Mouse (Mus musculus) adrenal gland, postnatal 36 days (tissue): Measurements from ENCODE around the gene Sema4a. TPM values are rescaled to one million over a fixed set of nuclear protein-coding genes. Genes with fewer than 3 reads are reported as not detected.

Experiments used
- DNase-seq, 2 experiments: peaks; one replicate each; pipeline ENCODE4 v3.0.0; 2021; ENCODE audit warnings: mixed read lengths in 1 of 2
- long read RNA-seq, 2 experiments: library from polyadenylated mRNA; stranded (forward); transcript quantifications; one replicate each; pipeline ENCODE4 v2.0.0; 2021; ENCODE audit warnings: borderline sequencing depth in 2 of 2
- total RNA-seq, 2 experiments: library from RNA; stranded (reverse); gene quantifications; 2 replicates each; pipeline ENCODE4 v1.2.3; 2021

Sema4a gene
- total RNA-seq = 10 to 100 TPM in 1 of 2 experiments, 1 to 10 TPM in 1; 8.9 to 12.6 TPM
- long read RNA-seq, experiment 1, transcript Sema4a-212 (5 exons, 2,108 nt) = major isoform, 8 of 17 reads
- long read RNA-seq, experiment 1, partial matches to known transcripts = 1 of 17 reads
- long read RNA-seq, experiment 1, other reads (novel, unspliced or antisense) = 5 of 17 reads
- long read RNA-seq, experiment 2, transcript Sema4a-212 (5 exons, 2,108 nt) = major isoform, 6 of 10 reads
- long read RNA-seq, experiment 2, partial matches to known transcripts = 0 of 10 reads
- long read RNA-seq, experiment 2, other reads (novel, unspliced or antisense) = 2 of 10 reads

DNA sequence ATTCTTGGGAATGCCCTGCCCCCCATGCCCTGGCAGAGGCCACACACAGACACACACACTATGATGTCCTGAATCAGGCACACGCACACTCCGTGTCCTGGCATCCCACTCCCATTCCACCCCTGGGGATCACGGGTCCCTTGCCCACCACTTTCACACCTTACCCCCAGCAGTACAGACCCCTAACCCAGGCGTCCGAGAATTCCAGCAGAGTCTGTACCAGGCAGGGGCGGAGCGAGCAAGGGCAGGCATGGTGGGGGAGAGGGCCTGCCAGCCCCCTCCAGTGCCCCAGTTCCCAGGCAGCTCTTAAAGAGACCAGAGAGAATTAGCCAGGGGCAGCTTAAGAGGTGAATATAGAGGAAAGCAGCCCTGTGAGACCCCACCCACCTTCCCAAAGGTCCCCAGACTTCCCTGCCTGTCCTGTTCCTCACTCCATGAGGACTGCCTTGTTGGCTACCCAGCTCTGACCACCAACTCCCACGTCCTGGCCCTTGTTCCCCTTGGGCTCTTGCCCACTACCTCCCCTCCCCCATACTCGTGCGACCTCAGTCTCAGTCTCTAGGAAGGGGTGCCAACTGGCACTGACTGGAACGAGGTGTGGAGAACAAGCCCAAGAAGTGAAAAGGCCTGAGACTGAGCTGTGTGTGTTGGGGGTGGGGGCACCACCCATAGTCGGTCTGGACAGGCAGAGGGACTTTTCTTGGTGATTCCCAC lies at the start of gene Sema4a:
Gene Sema4a (minus strand): TSS at position 200 of the 714 bp plus-strand sequence.
- DNase-seq = no peak

DNA sequence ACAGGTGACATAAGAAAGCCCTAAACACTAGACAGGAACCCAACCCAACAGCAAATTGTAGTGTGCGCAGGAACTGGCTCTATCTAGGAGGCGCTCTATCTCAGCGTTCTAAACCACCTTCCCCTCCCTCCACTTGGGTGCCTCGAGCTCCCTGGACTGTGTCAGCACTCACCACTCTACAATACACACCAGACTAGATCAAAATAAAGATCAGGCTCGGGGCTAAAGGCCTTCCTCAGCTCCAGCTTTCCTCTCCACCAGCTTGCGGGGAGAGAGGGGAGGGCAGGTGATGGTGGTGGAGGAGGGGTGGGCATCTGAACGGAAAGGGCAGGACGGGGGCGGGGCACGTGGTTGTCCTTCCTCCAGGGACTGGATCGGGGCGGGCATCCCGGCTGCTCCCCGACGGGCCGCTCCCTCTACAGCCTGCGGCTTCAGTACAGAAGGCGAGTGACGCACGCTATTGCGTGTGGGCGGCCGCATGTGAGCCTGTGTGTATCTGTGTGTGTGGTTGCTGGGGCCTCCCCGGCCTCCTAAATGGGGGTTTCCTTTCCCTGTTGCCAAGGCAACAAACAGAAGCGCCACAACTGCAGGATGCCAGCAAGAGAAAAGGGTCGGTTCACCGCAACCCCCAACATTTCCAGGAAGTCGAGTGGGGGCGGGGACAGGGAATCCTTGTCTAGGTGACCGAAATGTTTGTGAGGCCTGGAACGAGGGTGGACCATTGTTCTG lies 48.9 kb upstream of the Sema4a start, which contains the start of gene Lmna:
Gene Lmna (minus strand): TSS at position 265 of the 729 bp plus-strand sequence.
- peak; percentile 98 to 99 for DNase-seq

DNA sequence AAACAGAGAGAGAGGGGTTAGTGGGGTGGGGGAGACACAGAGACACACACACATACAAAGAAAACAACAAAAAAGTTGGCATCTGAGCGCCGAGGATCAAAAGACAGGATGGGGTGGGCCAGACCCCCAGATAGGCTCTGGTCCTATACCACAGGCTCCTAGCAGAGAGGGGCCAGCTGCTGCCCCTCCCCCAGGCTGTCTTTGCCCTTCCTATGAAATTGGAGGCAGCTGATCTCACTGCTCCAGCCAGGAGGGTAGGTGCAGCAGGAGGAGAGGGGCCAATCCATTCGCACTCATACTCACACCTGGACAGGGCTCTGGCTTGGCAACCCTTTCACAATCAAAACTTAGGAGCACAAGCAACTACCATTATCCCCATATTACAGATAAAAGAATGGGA lies 48.3 kb upstream of the Sema4a start:
- no peak for DNase-seq

DNA sequence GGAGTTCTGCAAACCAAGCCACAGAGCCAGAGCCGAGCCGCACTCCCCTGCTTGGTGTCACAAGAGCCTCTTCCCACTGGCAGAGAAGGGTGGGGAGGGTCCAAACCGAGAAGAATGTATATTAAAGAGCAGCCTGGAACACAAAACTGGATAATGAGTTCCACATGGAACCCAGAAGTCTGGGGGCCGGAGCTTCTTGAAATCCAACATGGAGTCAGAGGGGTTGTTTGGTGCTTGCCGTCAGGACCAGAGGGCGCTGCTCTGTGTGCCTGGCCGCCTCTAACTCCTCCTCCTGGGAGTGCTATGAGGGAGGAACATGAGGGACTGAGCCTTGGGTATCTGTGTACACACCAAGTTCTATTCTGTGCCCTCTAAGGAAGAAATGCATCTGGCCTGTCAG lies 44.8 kb upstream of the Sema4a start:
- no peak for DNase-seq

DNA sequence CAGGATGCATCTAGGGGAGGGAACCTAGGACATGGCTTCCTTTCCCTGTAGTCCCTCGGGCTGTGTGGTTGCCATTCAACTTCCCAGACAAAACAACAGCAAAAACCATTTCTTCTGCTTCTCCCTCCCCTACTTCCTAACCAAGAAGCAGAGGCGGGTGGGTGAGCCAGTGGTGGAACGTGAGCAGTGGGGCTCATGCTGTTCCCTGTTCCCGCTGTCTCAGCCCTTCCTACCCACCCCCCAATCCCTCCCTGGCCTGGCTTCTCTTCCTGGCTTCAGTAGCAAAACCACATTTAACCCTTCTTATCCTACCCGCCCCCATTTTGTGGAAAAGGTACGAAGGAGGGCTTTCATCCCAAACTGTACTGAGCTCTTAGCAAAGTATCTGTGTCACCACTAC lies 44.1 kb upstream of the Sema4a start:
- DNase-seq = no peak

DNA sequence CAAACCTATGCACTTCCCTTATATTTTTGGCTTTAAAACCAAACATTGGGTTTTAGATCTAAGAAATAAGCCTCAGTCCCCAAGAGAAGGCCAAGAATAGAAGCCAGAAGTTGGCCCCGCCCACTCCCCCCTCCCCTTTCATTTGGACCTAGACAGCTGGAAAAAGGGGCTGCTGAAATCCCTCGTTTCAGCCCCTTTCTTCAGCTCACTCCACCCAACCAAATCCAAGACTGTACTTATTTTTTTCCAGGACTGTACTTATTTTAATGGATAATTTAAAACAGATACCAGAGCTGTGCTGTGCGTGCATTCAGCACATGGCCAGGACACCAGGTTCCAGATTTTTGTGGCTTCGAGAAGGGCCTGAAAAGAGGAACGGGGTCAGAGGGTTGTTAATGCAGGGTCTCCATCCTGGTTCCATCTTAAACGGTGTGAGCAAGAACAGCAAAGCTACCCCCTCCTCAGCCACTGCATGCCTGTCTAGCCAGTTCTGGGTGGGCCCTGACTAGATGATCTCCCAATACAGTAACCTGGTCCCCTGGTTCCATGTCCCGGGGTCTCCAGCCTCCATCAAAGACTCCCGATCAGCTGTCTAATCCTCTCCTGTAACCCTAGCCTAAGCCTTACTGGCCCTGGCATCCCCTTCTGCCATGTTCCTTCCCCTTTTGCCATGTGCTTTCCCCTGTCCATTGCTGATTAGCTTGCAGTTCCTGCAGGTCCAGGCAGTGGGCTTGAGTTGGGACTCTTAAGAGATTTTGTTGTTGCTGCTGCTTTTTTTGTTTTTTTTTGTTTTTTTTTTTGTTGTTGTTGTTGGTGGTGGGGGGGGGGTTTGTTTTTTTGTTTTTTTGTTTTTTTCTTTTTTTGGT lies 43.1 kb upstream of the Sema4a start:
- DNase-seq = no peak

DNA sequence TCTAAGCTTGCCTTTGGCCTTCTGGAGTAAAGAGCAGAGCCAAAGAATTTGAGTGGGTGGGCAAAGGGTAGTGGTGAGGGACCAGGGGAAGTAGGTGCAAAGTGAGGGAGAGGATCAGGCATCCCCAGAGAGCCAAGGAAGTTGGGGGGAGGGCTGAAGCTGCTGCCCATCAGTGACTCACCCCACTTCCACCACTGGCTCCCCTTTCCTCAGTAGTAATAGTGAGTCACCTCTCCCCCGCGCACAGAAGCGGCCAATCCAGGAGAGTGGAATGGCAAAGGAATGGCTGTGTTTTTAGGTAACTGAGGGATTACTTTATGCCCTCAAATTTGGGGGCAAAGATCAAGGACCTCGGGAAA lies 42.5 kb upstream of the Sema4a start:
- peak; percentile 85 to 87 for DNase-seq

DNA sequence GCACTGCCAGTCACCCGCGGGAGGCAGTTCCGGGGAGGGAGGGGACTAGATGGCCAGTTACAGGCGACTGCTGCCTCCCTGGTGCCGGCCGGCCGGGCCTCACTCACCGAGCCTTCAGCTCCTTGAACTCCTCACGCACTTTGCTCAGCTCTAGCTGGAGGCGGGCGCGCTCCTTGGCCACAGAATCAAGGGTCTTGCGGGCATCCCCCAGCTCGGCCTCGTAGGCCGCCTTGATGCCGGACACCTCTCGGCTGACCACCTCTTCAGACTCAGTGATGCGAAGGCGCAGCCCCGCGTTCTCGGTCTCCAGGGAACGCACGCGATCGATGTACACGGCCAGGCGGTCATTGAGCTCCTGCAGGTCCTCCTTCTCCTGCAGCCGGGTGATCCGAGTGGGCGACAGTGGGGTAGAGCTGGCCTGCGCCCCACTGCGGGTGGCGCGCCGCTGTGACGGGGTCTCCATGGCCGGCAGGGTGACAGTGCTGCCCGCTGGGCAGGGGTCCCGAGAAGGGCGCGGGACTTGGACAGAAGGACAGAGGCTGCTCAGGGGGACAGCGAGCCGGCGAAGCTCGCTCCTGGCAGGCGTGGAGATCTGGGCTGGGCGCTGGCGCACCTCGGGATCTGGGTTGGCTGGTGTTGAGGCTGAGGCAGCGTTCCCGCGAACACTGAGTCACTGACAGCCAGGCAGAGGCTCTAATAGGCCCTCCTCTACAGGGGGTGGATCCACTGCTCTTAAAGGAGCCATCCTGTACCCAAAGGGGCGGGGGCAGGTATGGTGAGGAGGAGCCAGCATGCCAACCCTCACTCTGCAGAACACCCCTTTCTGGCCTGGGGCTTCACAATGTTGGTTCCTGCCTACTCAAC lies 41.9 kb upstream of the Sema4a start:
- DNase-seq = peak; percentile 95

DNA sequence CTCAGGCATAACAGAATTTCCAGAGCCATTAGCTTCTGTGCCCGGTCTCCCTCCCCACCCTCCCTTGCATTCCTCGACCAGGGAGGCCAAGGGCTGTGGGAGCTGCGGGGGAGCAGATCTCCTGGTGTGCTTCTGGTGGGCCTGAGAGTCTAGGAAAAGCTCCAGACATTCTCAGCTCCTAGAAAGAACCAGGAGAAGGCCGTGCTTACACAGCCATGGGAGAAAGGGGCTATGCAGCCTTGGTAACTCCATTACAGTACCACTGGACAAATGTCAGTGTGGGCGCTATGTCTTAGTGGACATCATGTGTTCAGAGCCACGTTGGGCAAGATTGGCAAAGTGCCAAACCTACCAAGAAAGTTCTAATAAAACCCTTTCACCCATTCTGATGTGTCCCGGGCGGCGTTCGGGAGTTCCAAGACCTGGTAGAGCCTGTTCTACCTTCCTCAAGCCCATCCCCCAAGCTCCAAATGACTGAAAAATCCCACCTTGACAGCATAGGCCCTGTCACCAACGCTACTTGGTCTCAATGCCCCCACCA lies 41.1 kb upstream of the Sema4a start:
- DNase-seq = peak; percentile 45 to 65

DNA sequence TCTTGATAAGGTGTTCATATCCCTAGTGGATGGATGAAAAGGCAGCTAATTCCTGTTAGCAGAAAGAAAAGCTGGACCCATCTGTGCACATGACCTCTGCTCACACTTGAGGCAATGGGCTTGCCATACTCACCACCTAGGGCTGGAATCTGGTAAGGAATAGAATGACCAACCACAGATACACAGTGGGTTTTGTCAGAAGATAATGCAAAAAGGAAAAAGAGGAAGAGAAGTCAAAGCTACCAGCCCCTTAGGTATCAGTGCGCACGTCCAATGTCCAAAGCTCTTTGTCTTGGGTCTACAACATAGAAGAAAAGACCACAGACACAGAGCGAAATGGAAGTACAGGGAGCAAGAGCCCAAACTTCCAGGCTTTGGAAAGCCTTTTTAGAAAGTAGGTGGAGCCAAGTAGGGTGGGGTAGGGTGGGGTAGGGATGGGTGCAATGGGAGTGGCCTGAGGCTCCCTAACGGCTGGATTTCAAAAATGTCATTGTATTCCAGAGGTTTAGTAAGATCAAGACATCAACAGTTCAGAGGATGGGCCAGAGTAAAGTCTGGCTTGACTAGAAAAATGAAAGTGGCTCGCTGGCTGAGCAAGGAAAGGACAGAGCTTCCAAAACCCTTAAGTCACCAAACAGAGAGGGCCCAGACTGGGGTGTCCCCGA lies 40.5 kb upstream of the Sema4a start:
- no peak for DNase-seq

DNA sequence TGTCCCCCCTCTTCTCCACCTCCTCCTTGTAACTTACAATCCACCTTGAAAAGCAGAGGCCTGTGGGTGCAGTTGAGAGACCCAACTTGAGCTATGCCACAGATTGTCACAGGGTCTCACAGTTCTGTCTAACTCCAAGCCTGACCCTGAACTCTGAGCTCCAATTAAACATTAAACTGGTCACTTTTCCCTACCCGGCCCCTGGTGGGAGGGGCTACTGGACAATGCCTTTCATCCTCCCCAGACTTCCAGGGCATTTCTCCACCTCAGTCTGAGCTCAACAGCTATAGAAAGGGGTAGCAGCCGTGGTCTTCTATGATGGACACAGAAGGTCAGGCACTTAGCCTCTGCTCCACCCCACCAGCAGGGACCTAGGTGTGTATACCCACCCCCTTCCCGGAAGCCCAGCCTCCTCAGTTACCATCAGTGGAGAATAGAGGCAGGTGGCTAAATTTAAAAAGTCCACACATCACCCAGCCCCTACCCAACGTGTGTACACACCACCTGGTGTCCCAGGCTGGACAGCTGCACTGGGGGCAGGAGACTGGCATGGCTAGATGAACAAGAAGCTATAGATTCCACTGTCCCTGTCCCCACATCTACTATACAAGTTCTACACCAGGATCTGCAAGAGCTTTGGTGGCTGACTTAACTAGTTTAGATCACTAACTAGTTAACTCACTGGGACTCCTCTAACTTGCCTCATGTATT lies 39.8 kb upstream of the Sema4a start:
- no peak for DNase-seq

DNA sequence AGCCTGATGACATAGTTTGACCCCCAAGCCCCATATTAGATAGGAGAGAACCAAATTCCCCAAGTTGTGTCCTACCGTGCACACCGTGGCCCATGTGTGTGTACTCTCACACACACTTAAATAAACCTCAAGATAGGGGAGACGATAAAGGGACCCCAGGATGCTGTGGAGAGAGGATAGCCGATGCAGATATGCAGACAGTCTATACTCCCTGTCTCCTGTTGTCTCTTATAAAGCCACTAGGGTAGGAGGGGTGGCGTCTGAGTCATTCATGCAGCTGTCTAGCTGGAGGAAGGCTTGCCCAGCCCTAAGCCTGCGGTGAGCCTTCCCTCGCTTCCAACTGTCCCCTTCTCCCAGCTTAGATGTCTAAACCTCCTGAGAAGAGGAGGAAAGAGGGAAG lies 39.1 kb upstream of the Sema4a start:
- DNase-seq = no peak

DNA sequence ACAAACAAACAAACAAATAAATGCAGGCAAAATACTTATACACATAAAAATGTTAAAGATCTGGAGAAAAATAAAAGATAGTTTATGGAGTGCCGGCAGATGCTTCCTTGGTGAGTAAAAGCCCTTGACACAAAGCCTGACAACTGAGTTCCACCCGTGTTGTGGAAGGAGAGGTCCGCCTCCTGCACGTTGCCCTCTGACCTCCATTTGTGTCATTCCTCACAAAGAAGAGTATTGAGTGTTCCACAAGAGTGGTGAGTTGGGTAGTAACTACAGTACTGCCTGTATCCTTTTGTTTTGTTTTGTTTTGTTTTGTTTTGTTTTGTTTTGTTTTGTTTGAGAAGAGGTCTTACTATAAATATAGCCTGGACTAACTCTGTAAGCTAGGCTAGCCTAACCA lies 38.6 kb upstream of the Sema4a start:
- no peak for DNase-seq

DNA sequence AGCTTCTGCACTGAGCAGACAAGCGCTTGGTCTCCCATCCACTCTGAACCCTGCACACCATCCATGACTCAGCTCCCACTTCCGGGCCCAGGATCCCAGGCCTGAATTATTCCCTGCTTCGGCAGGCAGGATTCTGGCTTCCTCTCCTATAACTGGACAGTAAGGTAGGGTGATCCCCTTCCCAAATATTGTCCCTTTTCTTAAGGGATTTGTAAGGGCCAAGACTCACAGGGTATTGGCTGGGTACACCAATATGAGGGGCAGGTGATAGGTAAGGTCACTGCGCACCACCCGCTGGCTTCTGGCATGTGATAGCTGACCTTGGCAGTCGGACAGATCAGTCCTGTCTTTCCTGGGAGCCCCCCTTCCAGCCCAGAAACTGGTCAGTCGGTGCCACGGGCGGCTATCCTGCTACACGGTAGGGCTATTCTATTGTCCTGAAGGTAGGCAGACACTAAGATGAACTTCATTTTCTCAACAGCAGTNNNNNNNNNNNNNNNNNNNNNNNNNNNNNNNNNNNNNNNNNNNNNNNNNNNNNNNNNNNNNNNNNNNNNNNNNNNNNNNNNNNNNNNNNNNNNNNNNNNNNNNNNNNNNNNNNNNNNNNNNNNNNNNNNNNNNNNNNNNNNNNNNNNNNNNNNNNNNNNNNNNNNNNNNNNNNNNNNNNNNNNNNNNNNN lies 34.9 kb upstream of the Sema4a start:
- DNase-seq = peak; percentile 65 to 68

DNA sequence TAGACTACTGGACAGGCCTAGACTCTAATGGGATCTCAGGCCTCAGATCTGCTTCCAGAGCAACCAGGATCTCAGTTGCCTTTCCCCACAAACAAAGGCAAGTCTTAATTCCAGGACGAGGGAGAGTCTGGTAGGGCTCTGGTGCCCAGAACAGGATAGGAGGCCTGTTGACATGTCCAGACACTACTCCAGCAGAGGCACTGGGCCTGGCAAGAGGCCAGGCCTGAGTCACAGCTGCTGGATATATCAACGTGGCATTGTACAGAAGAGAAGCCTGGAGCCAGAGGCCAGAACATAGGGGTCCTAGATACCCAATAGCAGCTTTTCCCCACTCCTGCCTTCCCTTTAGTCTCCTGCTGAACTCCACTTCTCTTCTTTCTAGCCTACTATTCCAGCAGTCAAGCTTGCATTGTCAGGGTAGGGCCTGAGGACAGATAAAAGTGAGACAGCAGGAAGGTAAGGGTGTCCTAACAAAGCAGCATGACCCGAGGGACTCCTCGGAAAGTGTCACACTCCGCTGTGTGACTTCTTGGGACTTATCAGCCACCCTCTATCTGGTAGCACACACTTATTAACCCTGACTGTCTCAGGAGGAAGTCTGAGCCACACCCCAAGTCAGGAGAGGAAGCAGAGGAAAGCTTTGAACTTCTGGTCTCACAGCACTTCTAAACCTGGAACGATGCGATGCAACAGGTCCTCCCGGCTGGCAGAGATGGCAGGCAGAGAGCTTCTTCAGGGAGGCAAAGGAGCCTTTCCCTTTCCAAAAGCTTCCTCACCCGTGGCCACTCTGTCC lies 34.0 kb upstream of the Sema4a start:
- DNase-seq = peak; percentile 89 to 90

DNA sequence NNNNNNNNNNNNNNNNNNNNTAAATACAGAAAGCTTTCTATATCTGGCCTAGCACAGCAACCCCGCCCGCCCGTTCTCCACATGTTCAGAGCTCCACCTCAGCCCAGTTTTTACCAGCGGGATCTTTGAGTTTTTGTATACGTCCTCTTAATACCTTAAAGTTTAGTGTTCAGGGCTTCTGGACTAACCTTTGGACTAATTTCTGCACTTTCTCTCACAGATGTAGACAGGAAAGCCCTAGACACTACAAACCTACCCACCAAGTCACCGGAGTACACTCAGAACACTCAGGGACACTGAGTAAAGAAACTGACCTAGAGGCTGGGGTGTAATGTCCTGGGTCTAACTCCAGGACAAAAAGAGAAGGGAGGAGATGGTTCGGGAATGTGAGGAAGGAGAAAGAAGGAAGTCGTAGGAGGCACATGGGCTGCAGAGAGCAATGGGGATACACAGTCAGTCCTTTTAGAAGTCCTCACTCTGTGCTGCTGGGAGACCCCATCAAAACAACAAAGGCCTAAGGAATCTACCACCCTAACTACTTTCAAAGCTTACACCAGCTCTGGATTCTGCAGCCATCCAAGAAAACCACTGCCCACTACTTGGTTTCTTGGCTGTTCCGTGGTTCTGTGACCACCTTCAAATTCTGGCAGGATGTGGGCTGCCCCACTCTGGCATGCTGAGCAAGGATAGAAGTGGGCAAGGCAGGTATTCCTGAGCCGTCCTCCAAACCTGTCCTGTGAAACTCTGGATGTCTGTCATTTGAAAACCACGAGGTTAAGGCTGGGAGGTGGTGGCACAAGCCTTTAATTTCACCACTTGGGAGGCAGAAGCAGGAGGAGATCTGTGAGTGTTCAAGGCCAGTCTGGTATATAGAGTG lies 33.0 kb upstream of the Sema4a start:
- DNase-seq = no peak

DNA sequence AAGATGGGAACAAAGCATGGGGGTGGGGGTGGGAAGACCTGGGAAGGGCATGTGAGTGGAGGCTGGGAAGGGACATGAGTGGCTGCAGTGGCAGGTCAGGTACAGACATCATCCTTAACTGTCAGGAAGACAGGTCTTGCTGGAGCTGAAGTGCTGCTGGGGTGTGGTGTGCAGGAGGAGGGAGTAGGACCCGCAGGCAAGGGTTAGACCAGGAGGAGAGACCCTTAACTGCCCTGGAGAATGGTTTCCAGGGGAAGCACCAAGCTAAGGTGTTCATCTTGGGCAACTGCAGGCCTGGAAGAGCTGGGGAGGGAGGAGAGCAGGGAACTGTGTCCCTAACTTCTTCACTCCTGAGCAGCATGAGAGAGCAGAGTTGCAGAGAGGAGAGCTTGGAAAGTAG lies 26.4 kb upstream of the Sema4a start:
- DNase-seq = no peak
